Mouse (Mus musculus) stomach, embryonic 14.5 days (tissue): ENCODE data around the gene Sf3a1. TPM values are rescaled to one million over a fixed set of nuclear protein-coding genes. Genes with fewer than 3 reads are reported as not detected.

Experiments
- ATAC-seq: fragments of 200-750 bp; cut with Nextera tagmentation; 2 replicates; pipeline ENCODE4 v1.8.0; 2017; ENCODE audit warnings: low read depth, moderate TSS enrichment; ENCODE audit not compliant: insufficient number of reproducible peaks, insufficient read depth, low FRiP score
- H3K27ac ChIP-seq: fragments of 300-500 bp; sonication (generic); 2 replicates; pipeline ENCODE4 v1.5.1; 2014; ENCODE audit warnings: mild to moderate bottlenecking, low read length, moderate library complexity, mixed read lengths
- H3K27me3 ChIP-seq: fragments of 300-500 bp; sonication (generic); 2 replicates; pipeline ENCODE4 v1.6.1; 2014; ENCODE audit warnings: low read length, control low read depth, mixed read lengths; ENCODE audit not compliant: control insufficient read depth, insufficient read depth
- H3K36me3 ChIP-seq: fragments of 300-500 bp; sonication (generic); 2 replicates; pipeline ENCODE4 v1.6.1; 2014; ENCODE audit warnings: mild to moderate bottlenecking, control low read depth, low read length, moderate library complexity, mixed read lengths; ENCODE audit not compliant: control insufficient read depth, insufficient read depth
- H3K4me1 ChIP-seq: fragments of 300-500 bp; sonication (generic); 2 replicates; pipeline ENCODE4 v1.6.1; 2014; ENCODE audit warnings: low read length, control low read depth, mixed read lengths; ENCODE audit not compliant: control insufficient read depth, insufficient read depth
- H3K4me2 ChIP-seq: fragments of 300-500 bp; sonication (generic); replicated peaks from 2 replicates; pipeline ENCODE4 v1.6.1; 2014; ENCODE audit warnings: low read depth, low read length, control low read depth
- H3K4me3 ChIP-seq: fragments of 300-500 bp; sonication (generic); 2 replicates; pipeline ENCODE4 v1.5.1; 2014; ENCODE audit warnings: low read depth, low read length, control low read depth
- H3K9ac ChIP-seq: fragments of 300-500 bp; sonication (generic); replicated peaks from 2 replicates; pipeline ENCODE4 v1.6.1; 2014; ENCODE audit warnings: low read depth, mild to moderate bottlenecking, control low read depth, low read length, moderate library complexity, mixed read lengths
- H3K9me3 ChIP-seq: fragments of 300-500 bp; sonication (generic); 2 replicates; pipeline ENCODE4 v1.6.1; 2016; ENCODE audit warnings: low read depth, low read length, control low read depth; ENCODE audit not compliant: control insufficient read depth
- WGBS: fragments of 180-500 bp; shearing (Covaris S2); extraction: QIAGEN DNeasy Blood & Tissue Kit; methylation state at CpG from one replicate; pipeline ENCODE4 v1.1.7; 2014; 5-methylcytosine and 5-hydroxymethylcytosine counted together
- polyA plus RNA-seq: library from polyadenylated mRNA; unstranded; fragments of >200 nt; fragmentation: Nextera tagmentation; extraction: Ambion mirVana; gene quantifications from 2 replicates; pipeline ENCODE4 v1.2.1, GENCODE M21; 2014

The Sf3a1 gene
- polyA plus RNA-seq, 1 experiment from 2014 or later: 55.3 TPM

GRCm38 (mm10) chr11:4146381-4146780 lies 13.8 kb upstream of the Sf3a1 start:
- WGBS: 74% methylated on average over 6 of the region's 6 CpGs
- H3K9ac ChIP-seq: no peak overlapping the region
- H3K4me2 ChIP-seq: no peak overlapping the region
- no peak overlapping the region for H3K27ac ChIP-seq
- ATAC-seq: no peak
- peaks cover 7% of the 10 kb centered on the region for H3K36me3 ChIP-seq
- no peaks in the 10 kb centered on the region for H3K27me3 ChIP-seq
- no peaks in the 10 kb centered on the region for H3K9me3 ChIP-seq
- H3K4me1 ChIP-seq: no peaks in the 10 kb centered on the region
- no peak overlapping the region for H3K4me3 ChIP-seq

GRCm38 (mm10) chr11:4147098-4147497 lies 13.1 kb upstream of the Sf3a1 start:
- Histone ChIP-seq H3K36me3 (0 out of 2 replicates have a peak, but pooled peaks cover 2% of the 10 kb centered on the region), H3K9ac (no peak overlapping the region)
- ATAC-seq: no peak

GRCm38 (mm10) chr11:4148120-4148519 lies 12.0 kb upstream of the Sf3a1 start:
- H3K36me3 ChIP-seq: no peaks in the 10 kb centered on the region
- no peaks in the 10 kb centered on the region for H3K4me1 ChIP-seq
- H3K27me3 ChIP-seq: no peaks in the 10 kb centered on the region
- no peak overlapping the region for H3K9ac ChIP-seq
- no peak for ATAC-seq
- H3K9me3 ChIP-seq: no peaks in the 10 kb centered on the region
- H3K4me3 ChIP-seq: no peak overlapping the region
- H3K4me2 ChIP-seq: no peak overlapping the region
- no peak overlapping the region for H3K27ac ChIP-seq
- WGBS: 85% methylated on average over 5 of the region's 5 CpGs

More at GRCm38 (mm10) chr11:4147098-4147497, 13.1 kb upstream of the Sf3a1 start:
- 85% methylated on average over 10 of the region's 10 CpGs for WGBS
- H3K9me3 ChIP-seq: no peaks in the 10 kb centered on the region
- no peaks in the 10 kb centered on the region for H3K27me3 ChIP-seq
- H3K4me3 ChIP-seq: no peak overlapping the region
- H3K4me1 ChIP-seq: no peaks in the 10 kb centered on the region
- no peak overlapping the region for H3K4me2 ChIP-seq
- H3K27ac ChIP-seq: no peak overlapping the region

- ATAC-seq: no peak
- H3K4me2 ChIP-seq: no peak overlapping the region
- WGBS: 82% methylated on average over 9 of the region's 9 CpGs
Observed at GRCm38 (mm10) chr11:4148536-4149156, 11.5 kb upstream of the Sf3a1 start.

GRCm38 (mm10) chr11:4149886-4150285 lies 10.3 kb upstream of the Sf3a1 start:
- Histone ChIP-seq H3K4me1 (no peaks in the 10 kb centered on the region), H3K27ac (no peak overlapping the region), H3K4me3 (no peak overlapping the region), H3K9me3 (no peaks in the 10 kb centered on the region), H3K4me2 (no peak overlapping the region), H3K27me3 (no peaks in the 10 kb centered on the region), H3K9ac (no peak overlapping the region), H3K36me3 (no peaks in the 10 kb centered on the region)
- WGBS: 92% methylated on average over 6 of the region's 6 CpGs
- ATAC-seq: no peak

More at GRCm38 (mm10) chr11:4148536-4149156, 11.5 kb upstream of the Sf3a1 start:
- no peak overlapping the region for H3K4me3 ChIP-seq
- no peak overlapping the region for H3K9ac ChIP-seq
- H3K27ac ChIP-seq: no peak overlapping the region
- H3K27me3 ChIP-seq: no peaks in the 10 kb centered on the region
- H3K36me3 ChIP-seq: no peaks in the 10 kb centered on the region
- no peaks in the 10 kb centered on the region for H3K4me1 ChIP-seq
- H3K9me3 ChIP-seq: no peaks in the 10 kb centered on the region

- Histone ChIP-seq H3K4me1 (no peaks in the 10 kb centered on the region), H3K9ac (no peak overlapping the region), H3K4me2 (no peak overlapping the region), H3K9me3 (no peaks in the 10 kb centered on the region), H3K4me3 (no peak overlapping the region), H3K27ac (no peak overlapping the region), H3K27me3 (no peaks in the 10 kb centered on the region), H3K36me3 (no peaks in the 10 kb centered on the region)
- whole genome bisulfite sequencing: 91% methylated on average over 7 of the region's 7 CpGs
- ATAC-seq: no peak
Observed at GRCm38 (mm10) chr11:4153694-4154093, 6.5 kb upstream of the Sf3a1 start.

- 79% methylated on average over 5 of the region's 5 CpGs for WGBS
- H3K4me2 ChIP-seq: no peak overlapping the region
- no peaks in the 10 kb centered on the region for H3K36me3 ChIP-seq
- ATAC-seq: no peak
- no peaks in the 10 kb centered on the region for H3K27me3 ChIP-seq
- H3K4me1 ChIP-seq: peaks cover 4% of the 10 kb centered on the region; the same call in 1 of the 2 replicates
- H3K4me3 ChIP-seq: no peak overlapping the region
- H3K27ac ChIP-seq: no peak overlapping the region
- no peak overlapping the region for H3K9ac ChIP-seq
- no peaks in the 10 kb centered on the region for H3K9me3 ChIP-seq
Observed at GRCm38 (mm10) chr11:4155641-4156040, 4.5 kb upstream of the Sf3a1 start.

- WGBS: 82% methylated on average over 3 of the region's 3 CpGs
- H3K4me3 ChIP-seq: no peak overlapping the region
- peaks cover 19% of the 10 kb centered on the region for H3K36me3 ChIP-seq
- H3K27me3 ChIP-seq: no peaks in the 10 kb centered on the region
- no peak overlapping the region for H3K9ac ChIP-seq
- H3K4me1 ChIP-seq: peaks cover 18% of the 10 kb centered on the region
- no peaks in the 10 kb centered on the region for H3K9me3 ChIP-seq
- no peak for ATAC-seq
- H3K4me2 ChIP-seq: no peak overlapping the region
- no peak overlapping the region for H3K27ac ChIP-seq
Observed at GRCm38 (mm10) chr11:4158676-4159075, 1.5 kb upstream of the Sf3a1 start.
